Mouse (Mus musculus) cerebellum, postnatal 4 days (tissue): ENCODE data around the gene Gckr.
"Not testable (repeated sequence)": the region's sequence is repeated elsewhere in the genome, so short reads cannot be mapped to it uniquely, and the experiment has no call there.

Source experiments
- DNase-seq, 2 experiments: peaks; one replicate each; pipeline ENCODE4 v3.0.0; 2022; ENCODE audit warnings: low spot score in 2 of 2, mixed read lengths in 1 of 2

Gckr gene

GRCm38 (mm10) chr5:31295606-31296141 lies 1.6 kb upstream of the Gckr start, which contains the start of gene Fndc4:
TSS of gene Fndc4 (minus strand) at chr5:31296080.
- peak; percentile 34 to 64 for DNase-seq

GRCm38 (mm10) chr5:31297981-31298380 lies 738 bp downstream of the Gckr start:
- DNase-seq = no peak

- DNase-seq = no peak
Measured at GRCm38 (mm10) chr5:31298486-31298885, 1.2 kb downstream of the Gckr start.

- no peak for DNase-seq
Measured at GRCm38 (mm10) chr5:31301866-31302265, 4.6 kb downstream of the Gckr start.

- no peak for DNase-seq
Measured at GRCm38 (mm10) chr5:31303093-31303492, 5.8 kb downstream of the Gckr start.

GRCm38 (mm10) chr5:31312806-31313205 lies 15.6 kb downstream of the Gckr start:
- DNase-seq = no peak

- no peak for DNase-seq
Measured at GRCm38 (mm10) chr5:31322776-31323175, 25.5 kb downstream of the Gckr start.

- DNase-seq = no peak
Measured at GRCm38 (mm10) chr5:31324085-31324484, 26.8 kb downstream of the Gckr start.

GRCm38 (mm10) chr5:31326850-31327249 lies 29.6 kb downstream of the Gckr start:
- DNase-seq = no peak

GRCm38 (mm10) chr5:31328255-31328654 lies 31.0 kb downstream of the Gckr start:
- peak in 1 of 2 experiments; percentile 47 for DNase-seq

GRCm38 (mm10) chr5:31357586-31357985 lies 60.3 kb downstream of the Gckr start:
- DNase-seq = not testable (repeated sequence)

GRCm38 (mm10) chr5:31360955-31361354 lies 63.7 kb downstream of the Gckr start:
- DNase-seq = no peak
